Mouse (Mus musculus) thymus, adult 2 months (tissue): Measurements from ENCODE around the gene Pdk2. TPM values are rescaled to one million over a fixed set of nuclear protein-coding genes. Genes with fewer than 3 reads are reported as not detected.
A peak's percentile ranks its signal among the peaks of the same experiment; 100 is the strongest.

Source experiments
- DNase-seq: peaks from one replicate; pipeline ENCODE4 v3.0.0; 2021
- H3K27ac ChIP-seq: fragments of 200-500 bp; 2 replicates; pipeline ENCODE4 v1.5.1; 2012; ENCODE audit warnings: low read length, control low read depth; ENCODE audit not compliant: control insufficient read depth, insufficient read depth
- H3K27me3 ChIP-seq: fragments of 200-500 bp; 2 replicates; pipeline ENCODE4 v1.6.1; 2012; ENCODE audit warnings: mild to moderate bottlenecking, low read length, moderate library complexity, mixed read lengths; ENCODE audit not compliant: control insufficient read depth, insufficient read depth
- H3K36me3 ChIP-seq: fragments of 200-500 bp; 2 replicates; pipeline ENCODE4 v1.6.1; 2012; ENCODE audit warnings: mild to moderate bottlenecking, low read length, moderate library complexity; ENCODE audit not compliant: control insufficient read depth, insufficient read depth
- H3K4me1 ChIP-seq: fragments of 200-500 bp; replicated peaks from 2 replicates; pipeline ENCODE4 v1.6.1; 2012; ENCODE audit warnings: low read length; ENCODE audit not compliant: control insufficient read depth, insufficient read depth
- H3K4me3 ChIP-seq: fragments of 200-500 bp; 2 replicates; pipeline ENCODE4 v1.5.1; 2012; ENCODE audit warnings: mild to moderate bottlenecking, low read length, control low read depth, moderate library complexity; ENCODE audit not compliant: control insufficient read depth, insufficient read depth
- CTCF ChIP-seq: fragments of 200-500 bp; IDR thresholded peaks from 2 replicates; pipeline ENCODE4 v1.5.1; 2012; ENCODE audit warnings: mild to moderate bottlenecking, control low read depth, low read length, moderate library complexity, borderline replicate concordance; ENCODE audit not compliant: control insufficient read depth, poor library complexity, insufficient read depth; ENCODE audit errors: extremely low read depth
- POLR2A ChIP-seq: fragments of 200-500 bp; IDR thresholded peaks from 2 replicates; pipeline ENCODE4 v1.6.1; 2012; ENCODE audit warnings: mild to moderate bottlenecking, low read length, control low read depth, moderate library complexity; ENCODE audit not compliant: control insufficient read depth, poor library complexity, insufficient read depth; ENCODE audit errors: extremely low read depth
- whole genome bisulfite sequencing: fragments of 180-500 bp; shearing (Covaris S2); methylation state at CpG from one replicate; pipeline ENCODE4 v1.1.7; 2018; 5-methylcytosine and 5-hydroxymethylcytosine counted together
- polyA plus RNA-seq: library from polyadenylated mRNA; depleted of rRNA; stranded (reverse); fragments of >200 nt; gene quantifications from 2 replicates; pipeline ENCODE4 v1.2.3, GENCODE M21; 2012

Pdk2 gene
- polyA plus RNA-seq, 1 experiment, result 55.0 TPM

GRCm38 (mm10) chr11:95084811-95085382, 43.7 kb upstream of the Pdk2 start:
- WGBS, result 86% methylated on average over 5 of the region's 5 CpGs
- Histone ChIP-seq H3K4me3 (no peak overlapping the region), H3K27me3 (no peaks in the 10 kb centered on the region), H3K36me3 (no peaks in the 10 kb centered on the region), H3K4me1 (peaks cover 12% of the 10 kb centered on the region), H3K27ac (no peak overlapping the region)
- TF ChIP-seq POLR2A (no peak), CTCF (no peak)
- no peak for DNase-seq

GRCm38 (mm10) chr11:95084175-95084574, 43.0 kb upstream of the Pdk2 start:
- Histone ChIP-seq H3K4me3 (no peak overlapping the region), H3K4me1 (peaks cover 12% of the 10 kb centered on the region), H3K27ac (no peak overlapping the region), H3K36me3 (no peaks in the 10 kb centered on the region), H3K27me3 (no peaks in the 10 kb centered on the region; the same call in 1 of the 2 replicates)
- no peak for DNase-seq
- TF ChIP-seq POLR2A (no peak), CTCF (no peak)
- WGBS, result 90% methylated on average over 4 of the region's 4 CpGs

- H3K4me3 ChIP-seq, result no peak overlapping the region
- peaks cover 3% of the 10 kb centered on the region; the same call in 1 of the 2 replicates for H3K27me3 ChIP-seq
- DNase-seq, result peak; percentile 45
- peaks cover 12% of the 10 kb centered on the region for H3K4me1 ChIP-seq
- TF ChIP-seq CTCF (no peak), POLR2A (no peak)
- WGBS, result 37% methylated on average over 7 of the region's 7 CpGs
- H3K36me3 ChIP-seq, result no peaks in the 10 kb centered on the region
- H3K27ac ChIP-seq, result 0 out of 2 replicates have a peak overlapping the region, but pooled peaks have one; percentile 41
These were observed 41.7 kb upstream of the Pdk2 start for GRCm38 (mm10) chr11:95082896-95083295.

- H3K27ac ChIP-seq, result no peak overlapping the region
- H3K4me3 ChIP-seq, result no peak overlapping the region
- DNase-seq, result no peak
- H3K36me3 ChIP-seq, result no peaks in the 10 kb centered on the region
- H3K4me1 ChIP-seq, result peaks cover 18% of the 10 kb centered on the region
- WGBS, result 95% methylated on average over 6 of the region's 6 CpGs
- H3K27me3 ChIP-seq, result peaks cover 10% of the 10 kb centered on the region; the same call in 1 of the 2 replicates
- TF ChIP-seq CTCF, result no peak
- no peak for TF ChIP-seq POLR2A
These were observed 39.6 kb upstream of the Pdk2 start for GRCm38 (mm10) chr11:95080783-95081182.

- Histone ChIP-seq H3K4me1 (peaks cover 23% of the 10 kb centered on the region), H3K36me3 (no peaks in the 10 kb centered on the region), H3K27me3 (peaks cover 15% of the 10 kb centered on the region; the same call in 1 of the 2 replicates), H3K27ac (no peak overlapping the region), H3K4me3 (no peak overlapping the region)
- WGBS, result 91% methylated on average over 6 of the region's 6 CpGs
- no peak for TF ChIP-seq CTCF
- TF ChIP-seq POLR2A, result no peak
- DNase-seq, result no peak
These were observed 38.2 kb upstream of the Pdk2 start for GRCm38 (mm10) chr11:95079256-95079875.

- Histone ChIP-seq H3K4me1 (peaks cover 18% of the 10 kb centered on the region), H3K4me3 (no peak overlapping the region), H3K27ac (no peak overlapping the region), H3K36me3 (no peaks in the 10 kb centered on the region), H3K27me3 (peaks cover 15% of the 10 kb centered on the region; the same call in 1 of the 2 replicates)
- no peak for DNase-seq
- TF ChIP-seq CTCF, result no peak
- TF ChIP-seq POLR2A, result no peak
- WGBS, result 60% methylated on average over 7 of the region's 7 CpGs
These were observed 36.8 kb upstream of the Pdk2 start for GRCm38 (mm10) chr11:95077956-95078355.
